Mouse (Mus musculus) layer of hippocampus, adult 2 months (tissue): Measurements from ENCODE around the gene Ncstn. TPM values are rescaled to one million over a fixed set of nuclear protein-coding genes. Genes with fewer than 3 reads are reported as not detected.

Experiments used
- DNase-seq, 2 experiments: peaks; one replicate each; pipeline ENCODE4 v3.0.0; 2022; ENCODE audit warnings: low spot score in 2 of 2
- H3K27ac ChIP-seq: fragments of 200-600 bp; 2 replicates; pipeline ENCODE4 v1.8.1; 2022
- H3K4me3 ChIP-seq: fragments of 200-600 bp; 2 replicates; pipeline ENCODE4 v1.8.1; 2022; ENCODE audit warnings: mild to moderate bottlenecking
- CTCF ChIP-seq: fragments of 200-600 bp; conservative IDR thresholded peaks from 2 replicates; pipeline ENCODE4 v1.8.1; 2022; ENCODE audit warnings: antibody characterized with exemption, mild to moderate bottlenecking, moderate library complexity
- total RNA-seq, 2 experiments: library from RNA; stranded (reverse); gene quantifications; 2 replicates each; pipeline ENCODE4 v1.2.3; 2021

The Ncstn gene
- total RNA-seq, 2 experiments from 2014 or later: 58.1 to 63.3 TPM

- no peak for TF ChIP-seq CTCF
- Histone ChIP-seq H3K27ac (no peak overlapping the region), H3K4me3 (no peak overlapping the region)
- no peak for DNase-seq
These were observed 64.0 kb downstream of the Ncstn start for GRCm38 (mm10) chr1:172018336-172019311.

DNA sequence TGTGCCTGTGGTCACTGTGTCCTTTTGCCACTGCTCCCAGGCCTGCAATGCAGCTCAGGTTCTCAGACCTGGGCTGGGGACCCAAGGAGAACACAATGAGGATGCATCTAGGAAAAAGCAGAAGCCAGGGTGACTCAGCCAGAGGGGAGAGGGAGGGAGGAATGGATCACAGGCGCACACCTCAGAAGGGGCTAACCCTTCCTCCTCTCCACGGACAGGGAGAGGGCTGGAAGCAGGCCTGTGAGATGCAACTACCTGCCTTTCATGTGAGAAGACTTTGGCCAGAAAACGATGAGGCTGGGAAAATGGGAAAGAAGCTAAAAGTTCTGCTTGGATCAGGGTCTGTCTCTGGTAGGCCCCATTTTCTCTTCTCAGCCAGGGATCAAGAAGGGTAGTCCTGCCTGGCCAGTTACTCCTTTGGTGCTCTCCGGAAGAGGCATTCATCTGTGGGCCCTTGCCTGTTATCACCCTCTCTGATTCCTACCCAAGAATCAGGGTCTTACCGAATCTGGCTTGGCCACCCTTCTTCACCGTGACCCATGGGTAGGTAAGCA lies 65.0 kb downstream of the Ncstn start:
- H3K27ac ChIP-seq: peak overlapping the region; percentile 62; the same call in 1 of the 2 replicates
- TF ChIP-seq CTCF: no peak
- no peak overlapping the region for H3K4me3 ChIP-seq

GRCm38 (mm10) chr1:172016660-172017516 lies 65.7 kb downstream of the Ncstn start:
- no peak for TF ChIP-seq CTCF
- Histone ChIP-seq H3K27ac (peak overlapping the region; percentile 62), H3K4me3 (no peak overlapping the region)
- no peak for DNase-seq

More for the DNA sequence above, 65.0 kb downstream of the Ncstn start:
- no peak for DNase-seq

DNA sequence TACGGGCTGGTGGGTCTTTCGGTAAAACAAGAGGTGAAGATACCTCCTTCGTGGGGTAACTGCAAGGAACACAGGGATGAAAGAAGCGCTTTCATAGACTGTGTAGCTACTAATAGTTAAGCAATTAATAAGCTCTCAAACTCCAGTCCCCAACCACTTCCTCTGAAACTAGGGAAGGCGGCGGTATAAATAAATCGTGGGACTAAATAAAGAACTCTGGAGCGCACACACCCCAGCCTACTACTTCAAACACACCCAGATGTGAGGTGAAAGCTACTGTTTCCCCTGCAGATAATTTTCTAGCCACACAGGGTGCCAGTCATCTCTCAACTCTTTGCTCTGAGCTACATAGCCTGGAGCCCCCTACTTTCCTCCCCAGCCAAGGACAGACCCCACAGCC lies 66.6 kb downstream of the Ncstn start:
- no peak for TF ChIP-seq CTCF
- Histone ChIP-seq H3K4me3 (no peak overlapping the region), H3K27ac (peak overlapping the region; percentile 62)
- no peak for DNase-seq

Other genes starting within 250 kb of the Ncstn start
- 1 to 10 TPM; 1.9 to 2.1 TPM for gene Cd84, start 243.1 kb downstream of the Ncstn start, total RNA-seq
- gene Gm10521, start 187.1 kb downstream of the Ncstn start, total RNA-seq: under 1 TPM; 0.12 to 0.18 TPM
- gene Slamf6, start 165.3 kb downstream of the Ncstn start, total RNA-seq: not detected
- gene Vangl2, start 54.4 kb downstream of the Ncstn start, total RNA-seq: 10 to 100 TPM; 15.0 to 18.2 TPM
- gene Nhlh1, start 25.2 kb downstream of the Ncstn start, total RNA-seq: 1 to 10 TPM in 1 of 2 experiments, under 1 TPM in 1; 0.79 to 1.2 TPM
- 100 to 1,000 TPM; 146 to 147 TPM for gene Copa, start 266 bp downstream of the Ncstn start, total RNA-seq
- gene Pex19, start 44.0 kb upstream of the Ncstn start, total RNA-seq: 10 to 100 TPM; 84.9 to 88.3 TPM
- gene Dcaf8, start 65.3 kb upstream of the Ncstn start, total RNA-seq: 100 to 1,000 TPM; 114 to 116 TPM
- gene Pea15a, start 124.0 kb upstream of the Ncstn start, total RNA-seq: 100 to 1,000 TPM; 421 to 428 TPM
- under 1 TPM; 0.37 to 0.51 TPM for gene Casq1, start 137.1 kb upstream of the Ncstn start, total RNA-seq
- gene Atp1a4, start 175.6 kb upstream of the Ncstn start, total RNA-seq: not detected
- gene Igsf8, start 178.8 kb upstream of the Ncstn start, total RNA-seq: 100 to 1,000 TPM; 255 to 257 TPM
- gene Atp1a2, start 215.3 kb upstream of the Ncstn start, total RNA-seq: 100 to 1,000 TPM; 585 to 600 TPM
- 10 to 100 TPM; 67.2 to 69.2 TPM for gene Kcnj9, start 246.5 kb upstream of the Ncstn start, total RNA-seq